Mouse (Mus musculus) activated CD4-positive, CD25-positive, alpha-beta regulatory T cell (primary cell): Measurements from ENCODE around the gene Scgb1b3. TPM values are rescaled to one million over a fixed set of nuclear protein-coding genes. Genes with fewer than 3 reads are reported as not detected.

Source experiments
- polyA plus RNA-seq, 2 experiments: library from polyadenylated mRNA; unstranded; fragments of 100-300 nt; shearing (Covaris generic); gene quantifications; one replicate each; pipeline ENCODE4 v1.2.1; 2017

Gene Scgb1b3
- polyA plus RNA-seq = not detected

GRCm38 (mm10) chr7:31375292-31375691 lies at the start of gene Scgb1b3:
Scgb1b3 (plus strand) TSS chr7:31375592.

DNA sequence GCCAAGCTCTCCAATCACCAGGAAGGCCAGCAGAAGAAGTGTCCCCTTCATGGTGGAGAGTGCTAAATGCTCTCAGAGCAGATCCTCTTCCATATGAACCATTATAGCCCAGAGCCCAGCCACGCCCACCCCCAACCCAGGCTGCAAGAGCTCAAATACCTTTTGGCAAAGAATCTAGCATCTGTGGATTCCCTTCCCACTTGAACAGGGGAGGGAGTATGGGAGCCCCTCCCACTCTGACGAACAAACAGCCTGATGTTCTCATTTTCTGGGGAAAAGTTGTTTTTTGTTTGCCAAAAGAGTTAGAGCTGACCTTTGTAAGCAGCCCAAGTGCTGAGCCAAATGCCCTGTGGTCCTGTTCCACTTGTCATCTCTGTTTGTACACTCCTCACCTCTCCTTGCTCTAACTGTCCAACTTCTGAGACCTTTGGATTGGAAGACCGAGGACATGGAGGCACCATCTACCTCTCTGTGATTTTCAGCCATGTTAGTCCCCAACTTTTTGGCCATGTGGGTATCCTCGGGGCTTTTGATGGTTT lies 13.3 kb upstream of the Scgb1b3 start, which contains the start of gene Scgb2b3:
TSS of gene Scgb2b3 (minus strand) at position 51 of the 539 bp plus-strand sequence.

Other genes with a start within 250 kb of the Scgb1b3 start
- gene Scn1b, start 248.6 kb upstream of the Scgb1b3 start, polyA plus RNA-seq = 1 to 10 TPM; 1.5 to 3.2 TPM
- 100 to 1,000 TPM; 276 to 323 TPM for gene Gramd1a, start 219.7 kb upstream of the Scgb1b3 start, polyA plus RNA-seq
- gene Scgb2b2, start 85.1 kb upstream of the Scgb1b3 start, polyA plus RNA-seq = not detected
- gene Scgb1b2, start 83.8 kb upstream of the Scgb1b3 start, polyA plus RNA-seq = not detected
- gene Scgb2b3, start 13.5 kb upstream of the Scgb1b3 start, polyA plus RNA-seq = not detected